Mouse (Mus musculus) adrenal gland, adult 18-20 months (tissue): ENCODE measurements around the gene Gmppa. TPM values are rescaled to one million over a fixed set of nuclear protein-coding genes. Genes with fewer than 3 reads are reported as not detected.
A peak's percentile ranks its signal among the peaks of the same experiment; 100 is the strongest.

Experiments used
- DNase-seq, 2 experiments: peaks; one replicate each; pipeline ENCODE4 v3.0.0; 2021 to 2022; ENCODE audit warnings: low spot score in 2 of 2
- total RNA-seq, 2 experiments: library from RNA; stranded (reverse); gene quantifications; 1 replicate in 1 of 2; 2 replicates in 1 of 2; pipeline ENCODE4 v1.2.3; 2021

Gmppa gene
- total RNA-seq, 2 experiments from 2014 or later: 53.2 to 56.1 TPM

DNA sequence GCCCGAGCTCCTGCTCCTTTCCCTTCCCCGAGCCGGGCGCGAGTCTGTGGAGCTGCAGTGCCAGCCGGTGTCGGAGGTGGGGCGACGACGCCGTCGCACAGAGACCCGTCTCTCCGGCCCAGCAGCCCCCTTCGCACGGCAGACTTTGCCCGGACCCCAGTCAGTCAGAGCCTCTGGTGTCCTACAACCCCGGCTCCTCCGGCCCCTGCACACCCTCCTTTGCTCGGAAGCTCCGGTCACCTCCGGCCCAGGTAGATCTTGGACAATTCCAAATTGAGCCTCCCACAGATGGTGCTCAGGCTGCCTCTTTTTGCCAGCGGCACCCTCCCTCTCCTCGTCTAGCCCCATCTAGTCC lies 43.9 kb downstream of the Gmppa start:
- DNase-seq: no peak

DNA sequence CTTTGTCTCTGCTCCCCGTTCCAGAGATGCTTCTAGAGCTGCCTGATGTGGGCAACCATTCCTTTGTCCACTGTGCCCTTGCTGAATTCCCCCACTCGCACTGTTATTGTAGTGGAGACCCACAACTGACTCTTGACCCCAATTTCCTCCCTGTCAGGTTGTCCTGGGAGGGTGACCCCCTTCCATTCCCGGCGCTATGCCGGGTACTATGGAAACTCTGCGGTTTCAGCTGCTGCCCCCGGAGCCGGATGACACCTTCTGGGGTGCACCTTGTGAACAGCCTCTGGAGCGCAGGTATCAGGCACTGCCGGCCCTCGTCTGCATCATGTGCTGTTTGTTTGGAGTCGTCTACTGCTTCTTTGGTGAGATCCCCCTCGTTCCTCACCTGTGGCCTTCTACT lies 44.3 kb downstream of the Gmppa start:
- DNase-seq: no peak

DNA sequence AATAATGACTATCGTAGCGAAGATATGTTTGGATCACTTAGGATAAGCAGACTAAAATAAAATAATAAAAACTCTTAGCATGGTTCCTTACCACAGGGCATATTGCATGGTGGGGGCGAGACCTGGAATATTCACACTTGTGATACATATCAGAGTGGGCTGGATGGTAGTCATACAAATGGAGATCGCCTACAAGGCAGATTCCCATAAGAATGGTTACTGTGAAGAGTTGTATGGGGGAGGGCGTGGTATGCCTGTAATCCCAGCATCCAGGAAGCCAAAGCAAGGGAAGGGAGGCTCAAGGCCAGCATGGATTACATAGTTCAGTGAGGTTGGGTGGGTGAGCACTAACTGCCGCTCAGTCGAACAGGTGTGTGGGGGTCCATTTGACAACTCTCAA lies 45.0 kb downstream of the Gmppa start:
- no peak for DNase-seq

DNA sequence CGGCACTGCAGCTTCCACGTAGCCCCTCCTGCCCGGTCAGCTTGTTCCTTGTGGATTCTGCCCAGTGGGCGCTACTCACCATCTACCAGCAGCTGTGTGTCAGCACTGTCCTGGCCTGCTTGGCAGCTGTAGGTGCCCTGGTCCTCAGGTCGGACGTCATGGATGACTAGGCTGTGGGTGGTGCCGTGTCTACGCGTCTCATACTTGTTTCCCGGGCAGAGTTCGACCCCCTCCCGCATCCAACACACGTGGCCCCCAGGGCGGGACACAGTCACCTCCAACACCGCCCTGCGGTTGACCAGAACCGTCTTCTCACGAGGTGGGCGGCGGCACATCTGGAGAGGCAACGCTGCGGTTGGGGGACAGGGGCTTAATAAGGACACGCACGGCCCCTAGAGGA lies 50.8 kb downstream of the Gmppa start:
- no peak for DNase-seq

DNA sequence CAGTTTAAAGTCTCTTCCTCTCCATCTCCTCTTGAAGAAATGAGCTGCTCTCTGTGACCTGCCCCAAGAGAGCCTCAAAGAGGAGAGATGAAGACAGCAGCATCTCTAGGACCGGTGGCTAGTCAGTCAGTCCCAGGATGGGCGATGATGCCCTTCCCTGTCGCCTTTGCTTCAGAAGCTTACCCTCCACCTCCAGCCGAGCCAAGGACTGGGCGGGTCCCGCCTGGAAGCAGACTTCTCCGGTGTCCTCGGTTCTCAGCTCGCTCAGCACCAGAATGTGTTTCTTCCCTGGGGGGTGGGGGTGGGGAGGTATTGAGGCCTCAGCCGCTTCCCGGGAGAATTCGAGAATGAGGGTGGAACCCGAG lies 51.3 kb downstream of the Gmppa start:
- DNase-seq: no peak

DNA sequence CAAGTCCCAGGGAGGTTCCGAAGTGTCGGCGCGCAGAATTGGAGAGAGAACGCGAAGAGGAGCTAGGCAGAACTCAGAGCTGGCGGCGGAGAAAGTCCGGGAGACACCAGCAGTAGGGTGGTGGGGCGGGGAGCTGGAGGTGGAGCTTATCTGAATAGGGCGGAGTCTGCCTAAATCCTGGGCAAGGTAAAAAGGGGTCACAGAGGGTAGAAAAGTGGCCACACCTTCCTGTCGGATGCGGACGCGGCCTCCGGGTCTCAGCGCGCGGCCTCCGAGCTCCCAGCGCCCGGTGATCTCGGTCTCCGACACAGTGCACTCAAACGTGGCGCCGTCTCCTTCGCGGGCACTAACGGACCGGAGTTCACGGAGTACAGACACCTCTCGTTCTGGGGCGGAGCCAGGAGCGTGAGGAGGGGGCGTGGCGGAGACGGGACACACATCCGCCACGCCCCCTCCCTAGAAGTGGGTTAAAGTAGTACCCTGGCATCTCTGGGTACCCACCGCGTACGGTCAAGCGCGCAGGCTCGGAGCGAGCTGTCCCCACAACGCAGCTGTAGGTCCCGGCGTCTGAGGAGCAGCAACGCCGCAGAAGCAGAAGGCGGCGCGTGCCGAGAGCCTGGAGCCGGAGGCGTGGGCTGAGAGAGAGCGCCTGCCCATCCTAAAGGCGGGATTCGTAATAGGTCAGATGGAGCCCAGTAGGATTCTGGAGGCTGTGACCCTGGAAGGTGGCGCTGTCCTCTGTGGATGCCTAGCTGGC lies 51.9 kb downstream of the Gmppa start:
- peak; percentile 73 to 87 for DNase-seq

DNA sequence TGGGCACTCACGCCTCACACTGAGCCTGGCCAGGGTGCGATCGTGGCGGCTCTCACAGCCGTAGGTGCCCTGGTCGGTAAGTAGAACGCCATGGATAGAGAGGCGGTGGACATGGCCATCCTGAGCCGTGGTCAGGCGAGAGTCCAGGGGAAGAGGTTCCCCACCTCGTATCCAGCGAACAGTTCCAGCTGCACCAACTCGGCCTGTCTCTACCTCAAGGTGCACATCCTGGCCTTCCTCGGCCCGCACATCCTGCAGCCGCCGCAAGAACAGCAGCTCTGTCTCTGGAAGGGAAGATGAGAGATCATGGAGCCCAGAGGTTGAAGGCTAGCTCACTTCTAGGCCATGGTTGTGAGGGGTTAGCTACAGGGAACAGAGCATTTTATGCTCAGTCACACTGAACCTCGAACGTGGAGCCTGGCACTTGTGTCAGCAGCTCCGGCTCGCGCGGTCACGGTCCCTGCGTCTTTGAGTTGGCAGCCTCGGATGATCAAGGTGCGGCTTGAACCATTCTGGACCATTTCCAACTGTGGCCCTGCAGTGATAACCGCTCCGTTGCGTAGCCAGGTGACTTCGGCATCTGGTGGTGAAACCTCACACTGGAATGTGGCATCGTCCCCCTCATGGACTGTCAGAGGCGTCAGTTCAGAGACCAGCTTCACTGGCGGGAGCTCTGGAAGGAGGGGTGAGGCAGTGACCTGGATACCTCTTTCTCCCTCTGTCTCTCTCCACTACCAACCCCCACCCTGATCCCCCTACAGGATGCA lies 55.2 kb downstream of the Gmppa start:
- DNase-seq: no peak

DNA sequence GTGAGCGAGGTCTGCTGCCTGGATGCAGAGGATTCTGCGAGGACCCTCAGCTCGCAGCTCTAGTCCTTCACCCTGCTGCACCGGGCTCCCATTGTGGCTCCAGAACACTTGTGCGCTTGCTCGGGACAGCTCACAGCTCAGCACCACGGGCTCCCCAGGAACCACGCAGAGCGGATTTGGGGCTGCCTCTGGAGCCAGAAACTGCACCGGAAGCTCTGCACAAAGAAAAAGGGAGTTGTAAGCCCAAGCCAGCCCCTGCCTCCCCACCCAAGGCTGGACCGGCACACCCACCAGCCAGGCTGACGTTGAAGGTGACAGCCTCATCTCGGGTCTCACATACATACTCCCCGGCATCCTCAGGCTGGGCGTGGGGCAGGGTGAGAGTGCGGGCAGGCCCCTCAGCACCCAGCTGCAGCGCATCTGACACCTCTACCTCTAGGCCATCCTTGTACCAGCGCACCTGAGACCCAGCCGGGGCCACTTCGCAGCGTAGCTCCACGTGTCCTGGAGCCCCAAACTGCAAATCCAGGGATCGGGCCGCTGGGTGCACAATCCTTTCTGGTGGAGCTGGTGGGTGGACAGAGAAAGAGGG lies 56.9 kb downstream of the Gmppa start:
- DNase-seq: no peak

Other genes starting within 250 kb of the Gmppa start
- gene Ankzf1, start 243.8 kb upstream of the Gmppa start, total RNA-seq: 10 to 100 TPM; 13.0 to 18.5 TPM
- gene Atg9a, start 243.7 kb upstream of the Gmppa start, total RNA-seq: 10 to 100 TPM; 38.0 to 42.7 TPM
- gene Glb1l, start 225.1 kb upstream of the Gmppa start, total RNA-seq: 10 to 100 TPM; 16.6 to 22.8 TPM
- 100 to 1,000 TPM; 117 to 119 TPM for gene Stk16, start 225.1 kb upstream of the Gmppa start, total RNA-seq
- 100 to 1,000 TPM in 1 of 2 experiments, 10 to 100 TPM in 1; 48.9 to 119 TPM for gene Tuba4a, start 216.1 kb upstream of the Gmppa start, total RNA-seq
- not detected for gene A630095N17Rik, start 203.8 kb upstream of the Gmppa start, total RNA-seq
- 100 to 1,000 TPM; 118 to 204 TPM for gene Dnajb2, start 199.5 kb upstream of the Gmppa start, total RNA-seq
- 10 to 100 TPM; 51.0 to 59.5 TPM for gene Ptprn, start 171.4 kb upstream of the Gmppa start, total RNA-seq
- gene Resp18, start 157.5 kb upstream of the Gmppa start, total RNA-seq: 100 to 1,000 TPM; 141 to 165 TPM
- gene Dnpep, start 117.9 kb upstream of the Gmppa start, total RNA-seq: 10 to 100 TPM; 90.1 to 90.6 TPM
- gene Des, start 75.6 kb upstream of the Gmppa start, total RNA-seq: 10 to 100 TPM; 15.9 to 21.3 TPM
- 10 to 100 TPM in 1 of 2 experiments, 1 to 10 TPM in 1; 7.3 to 10.8 TPM for gene Speg, start 60.6 kb upstream of the Gmppa start, total RNA-seq
- 1 to 10 TPM; 5.1 to 8.1 TPM for gene Asic4, start 14.5 kb downstream of the Gmppa start, total RNA-seq
- gene Chpf, start 43.4 kb downstream of the Gmppa start, total RNA-seq: 10 to 100 TPM; 58.9 to 59.1 TPM
- gene Tmem198, start 43.6 kb downstream of the Gmppa start, total RNA-seq: 1 to 10 TPM; 3.5 to 6.2 TPM
- 10 to 100 TPM; 48.9 to 54.4 TPM for gene Obsl1, start 70.5 kb downstream of the Gmppa start, total RNA-seq
- gene Inha, start 71.1 kb downstream of the Gmppa start, total RNA-seq: 10 to 100 TPM; 18.2 to 29.6 TPM
- gene Stk11ip, start 85.6 kb downstream of the Gmppa start, total RNA-seq: 10 to 100 TPM; 12.6 to 19.5 TPM
- gene Slc4a3, start 110.3 kb downstream of the Gmppa start, total RNA-seq: 100 to 1,000 TPM in 1 of 2 experiments, 10 to 100 TPM in 1; 92.6 to 132 TPM